Mouse (Mus musculus): ENCODE results near the gene Ankrd17. TPM values are rescaled to one million over a fixed set of nuclear protein-coding genes. Genes with fewer than 3 reads are reported as not detected.

Ankrd17 gene
- polyA plus RNA-seq, 1 experiment from 2014 or later = 21.6 TPM

- Histone ChIP-seq H3K9me3 (no peaks in the 10 kb centered on the region), H3K36me3 (no peaks in the 10 kb centered on the region), H3K4me3 (no peak overlapping the region), H3K27me3 (no peaks in the 10 kb centered on the region), H3K4me2 (no peak overlapping the region), H3K9ac (no peak overlapping the region), H3K27ac (no peak overlapping the region), H3K4me1 (no peaks in the 10 kb centered on the region)
- whole genome bisulfite sequencing = 44% methylated on average over 16 of the region's 16 CpGs
- no peak for ATAC-seq (ENCODE audit: borderline replicate concordance, extremely low read depth, low FRiP score, low TSS enrichment)
Measured at GRCm38 (mm10) chr5:90199922-90200632, 166.3 kb downstream of the Ankrd17 start.

- no peak overlapping the region for H3K4me3 ChIP-seq
- H3K9me3 ChIP-seq = no peaks in the 10 kb centered on the region
- no peak for ATAC-seq (ENCODE audit: borderline replicate concordance, extremely low read depth, low FRiP score, low TSS enrichment)
- no peaks in the 10 kb centered on the region for H3K36me3 ChIP-seq
- H3K27ac ChIP-seq = no peak overlapping the region
- H3K27me3 ChIP-seq = no peaks in the 10 kb centered on the region
- H3K4me1 ChIP-seq = no peaks in the 10 kb centered on the region
- H3K4me2 ChIP-seq = no peak overlapping the region
- WGBS = 23% methylated on average over 6 of the region's 6 CpGs
- H3K9ac ChIP-seq = no peak overlapping the region
Measured at GRCm38 (mm10) chr5:90194831-90195230, 171.5 kb downstream of the Ankrd17 start.

DNA sequence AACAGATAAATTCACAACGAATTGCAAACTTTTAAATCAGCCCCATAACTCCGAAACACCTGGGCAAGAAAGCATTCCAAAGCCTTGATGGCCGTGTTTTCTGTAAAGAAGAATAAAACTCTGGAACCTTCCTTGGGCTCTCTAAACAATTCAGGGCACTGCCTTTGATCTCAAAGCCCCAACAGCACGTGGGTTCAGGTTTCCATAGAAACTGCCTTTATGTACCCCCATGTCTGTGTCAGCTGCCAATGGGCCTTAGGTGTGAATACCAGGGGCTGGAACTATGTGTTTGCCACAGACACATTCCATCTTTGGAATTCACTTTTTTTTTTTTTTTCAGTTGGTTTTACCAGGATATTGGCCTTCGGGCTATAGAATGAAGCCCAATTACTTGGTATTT is 183.6 kb downstream of the Ankrd17 start:
- ATAC-seq (ENCODE audit: borderline replicate concordance, extremely low read depth, low FRiP score, low TSS enrichment) = no peak
- no peaks in the 10 kb centered on the region for H3K36me3 ChIP-seq
- no peaks in the 10 kb centered on the region for H3K27me3 ChIP-seq
- WGBS = 40% methylated on average over 5 of the region's 5 CpGs
- H3K4me3 ChIP-seq = no peak overlapping the region
- no peak overlapping the region for H3K9ac ChIP-seq
- H3K4me2 ChIP-seq = no peak overlapping the region
- H3K4me1 ChIP-seq = no peaks in the 10 kb centered on the region
- H3K27ac ChIP-seq = no peak overlapping the region
- H3K9me3 ChIP-seq = no peaks in the 10 kb centered on the region

- H3K27me3 ChIP-seq = no peaks in the 10 kb centered on the region
- H3K4me3 ChIP-seq = no peak overlapping the region
- WGBS = 65% methylated on average over 5 of the region's 5 CpGs
- no peak for ATAC-seq (ENCODE audit: borderline replicate concordance, extremely low read depth, low FRiP score, low TSS enrichment)
- H3K27ac ChIP-seq = no peak overlapping the region
- no peak overlapping the region for H3K4me2 ChIP-seq
- no peak overlapping the region for H3K9ac ChIP-seq
- no peaks in the 10 kb centered on the region for H3K4me1 ChIP-seq
- no peaks in the 10 kb centered on the region for H3K9me3 ChIP-seq
- no peaks in the 10 kb centered on the region for H3K36me3 ChIP-seq
Measured at GRCm38 (mm10) chr5:90179094-90179493, 187.3 kb downstream of the Ankrd17 start.

GRCm38 (mm10) chr5:90178116-90178515 is 188.3 kb downstream of the Ankrd17 start:
- H3K4me1 ChIP-seq = no peaks in the 10 kb centered on the region
- H3K27ac ChIP-seq = no peak overlapping the region
- no peaks in the 10 kb centered on the region for H3K9me3 ChIP-seq
- no peaks in the 10 kb centered on the region for H3K36me3 ChIP-seq
- ATAC-seq (ENCODE audit: borderline replicate concordance, extremely low read depth, low FRiP score, low TSS enrichment) = no peak
- no peak overlapping the region for H3K4me3 ChIP-seq
- no peak overlapping the region for H3K4me2 ChIP-seq
- no peaks in the 10 kb centered on the region for H3K27me3 ChIP-seq
- 72% methylated on average over 1 of the region's 1 CpGs for WGBS
- no peak overlapping the region for H3K9ac ChIP-seq

Other genes with a start within 250 kb of the Ankrd17 start
- gene Cox18, start 142.6 kb downstream of the Ankrd17 start, polyA plus RNA-seq (2015; fragmentation: Nextera tagmentation; extraction: Ambion mirVana) = 31.5 and 33.2 TPM in 2 replicates
- gene Gm9958, start 627 bp upstream of the Ankrd17 start, polyA plus RNA-seq (2015; fragmentation: Nextera tagmentation; extraction: Ambion mirVana) = 5.2 and 7.1 TPM in 2 replicates
- 5.7 and 27.9 TPM in 2 replicates for gene Alb, start 94.3 kb upstream of the Ankrd17 start, polyA plus RNA-seq (2015; fragmentation: Nextera tagmentation; extraction: Ambion mirVana)
- gene Afp, start 124.2 kb upstream of the Ankrd17 start, polyA plus RNA-seq (2015; fragmentation: Nextera tagmentation; extraction: Ambion mirVana) = 12.8 and 64.9 TPM in 2 replicates
- gene Afm, start 152.4 kb upstream of the Ankrd17 start, polyA plus RNA-seq (2015; fragmentation: Nextera tagmentation; extraction: Ambion mirVana) = 0.07 and 0.10 TPM in 2 replicates
- gene 5830473C10Rik, start 194.5 kb upstream of the Ankrd17 start, polyA plus RNA-seq (2015; fragmentation: Nextera tagmentation; extraction: Ambion mirVana) = 0.08 and 0.09 TPM in 2 replicates